ENCODE assay signal across 8 mouse cellular contexts in the genomic region with DNA sequence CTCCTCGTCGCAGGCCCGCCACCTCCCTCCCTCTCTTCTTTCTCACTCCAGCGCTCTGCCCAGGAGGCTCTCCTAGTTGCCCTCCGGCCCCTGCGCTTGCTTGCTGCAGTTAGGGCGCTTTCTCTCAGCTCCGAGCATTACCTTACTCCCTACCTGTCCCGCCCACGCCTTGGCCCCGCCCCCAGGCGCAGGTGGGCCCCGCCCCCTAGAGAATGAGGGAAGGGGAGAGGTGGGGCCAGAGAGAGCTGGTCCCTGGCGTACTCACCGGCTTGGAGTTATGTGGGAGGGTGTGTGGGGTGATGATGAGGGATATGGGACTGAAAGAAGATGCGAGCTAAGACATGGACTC. TPM values are rescaled to one million over a fixed set of nuclear protein-coding genes. Genes with fewer than 3 reads are reported as not detected.
DNase-seq lines count a peak whose midpoint lies in the region; ATAC-seq and TF ChIP-seq lines count a peak whose summit lies in the region.

No protein-coding gene starts in this region.

- 3% methylated on average over 16 of the region's 16 CpGs for WGBS in heart, embryonic 16.5 days

- H3K4me1 ChIP-seq in heart, embryonic 16.5 days (ENCODE audit: control insufficient read depth, insufficient read depth, low read length), result peaks cover 3% of the 10 kb centered on the region

- H3K27ac ChIP-seq in heart, embryonic 16.5 days (ENCODE audit: low read length), result no peak overlapping the region
- H3K27ac ChIP-seq in layer of hippocampus, adult 2 months, result peak overlapping the region; percentile 41; the same call in 1 of the 2 replicates

- no peaks in the 10 kb centered on the region for H3K36me3 ChIP-seq in heart, embryonic 16.5 days (ENCODE audit: control insufficient read depth, insufficient read depth)

- peaks cover 15% of the 10 kb centered on the region for H3K27me3 ChIP-seq in heart, embryonic 16.5 days (ENCODE audit: control insufficient read depth, insufficient read depth, low read length)

- peak overlapping the region; percentile 61 for H3K9ac ChIP-seq in heart, embryonic 16.5 days (ENCODE audit: low read length)

- H3K4me3 ChIP-seq in heart, embryonic 16.5 days (ENCODE audit: low read length), result peak overlapping the region; percentile 64
- H3K4me3 ChIP-seq in layer of hippocampus, adult 2 months, result peak overlapping the region; percentile 71

- no peak for ATAC-seq in heart, embryonic 16.5 days (replicated peaks; ENCODE audit: extremely low read depth, insufficient read depth, low FRiP score)
- no peak for ATAC-seq in monocyte, adult 5-6 weeks (replicated peaks; ENCODE audit: insufficient number of reproducible peaks, low FRiP score, low TSS enrichment, poor library complexity, severe bottlenecking)

- no peak for TF ChIP-seq CTCF in layer of hippocampus, adult 2 months (conservative IDR thresholded peaks at IDR 0.05)

- DNase-seq in left cerebral cortex, adult 18-20 months (ENCODE audit: low spot score in 2 of 2), result peak; percentile 31 to 38
- no peak for DNase-seq in left cerebral cortex, adult 11 months (ENCODE audit: low spot score)
- peak; percentile 10 for DNase-seq in cerebellum, adult 11-12 months
- DNase-seq in layer of hippocampus, adult 2 months (ENCODE audit: low spot score in 2 of 2), result peak in 1 of 2 experiments; percentile 37
- DNase-seq in lung, postnatal 36 days, result peak; percentile 76
- DNase-seq in testis, postnatal 10 days (ENCODE audit: low spot score), result peak; percentile 73

- peak overlapping the region; percentile 84 for H3K4me2 ChIP-seq in heart, embryonic 16.5 days (ENCODE audit: low read depth, low read length)

- H3K9me3 ChIP-seq in heart, embryonic 16.5 days (replicated peaks; ENCODE audit: control insufficient read depth, low read length), result no peaks in the 10 kb centered on the region

RNA-seq across cellular contexts. Expression of a gene that starts 0.4 kb away (rescaled TPM):
- total RNA-seq in left cerebral cortex, adult 18-20 months (2021), result 1 to 10 TPM; 1.1 to 1.2 TPM
- polyA plus RNA-seq in heart, embryonic 16.5 days (2015; fragmentation: Nextera tagmentation; extraction: Ambion mirVana), result 0.20 TPM in 2 replicates
- under 1 TPM; 0.15 to 0.67 TPM for total RNA-seq in layer of hippocampus, adult 2 months (2021)
- not detected in 3 replicates for total RNA-seq in monocyte, adult 5-6 weeks (2017)

RNA-seq across cellular contexts. Expression of a gene that starts 0.6 kb away (rescaled TPM):
- not detected for total RNA-seq in left cerebral cortex, adult 18-20 months (2021)
- 0.49 TPM in 1 of 2 replicates, not detected in the other for polyA plus RNA-seq in heart, embryonic 16.5 days (2015; fragmentation: Nextera tagmentation; extraction: Ambion mirVana)
- total RNA-seq in layer of hippocampus, adult 2 months (2021), result not detected
- total RNA-seq in monocyte, adult 5-6 weeks (2017), result not detected in 3 replicates
